Mouse (Mus musculus) MEL (cell line): ENCODE results near the gene Amh. TPM values are rescaled to one million over a fixed set of nuclear protein-coding genes. Genes with fewer than 3 reads are reported as not detected.

Source experiments
- DNase-seq: peaks from one replicate; pipeline ENCODE4 v3.0.0; 2011; ENCODE audit warnings: low read depth, low spot score
- H3K27ac ChIP-seq: 2 replicates; pipeline ENCODE4 v1.5.1; 2012; ENCODE audit warnings: low read depth, mild to moderate bottlenecking, control low read depth, low read length, moderate library complexity; ENCODE audit not compliant: control insufficient read depth
- H3K27me3 ChIP-seq, 2 experiments: fragments of 150-350 bp in 1 of 2; sonication (generic) in 1 of 2; 2 replicates each; pipeline ENCODE4 v1.6.1; 2012; ENCODE audit warnings: low read length in 2 of 2, mild to moderate bottlenecking in 2 of 2, improper control_type of control experiment in 1 of 2, moderate library complexity in 1 of 2; ENCODE audit not compliant: insufficient read depth in 2 of 2, control insufficient read depth in 1 of 2
- H3K36me3 ChIP-seq, 2 experiments: 2 replicates each; pipeline ENCODE4 v1.6.1; 2012 to 2014; ENCODE audit warnings: low read length in 2 of 2, improper control_type of control experiment in 1 of 2, inconsistent platforms in 1 of 2, mild to moderate bottlenecking in 1 of 2; ENCODE audit not compliant: insufficient read depth in 2 of 2, control insufficient read depth in 1 of 2
- H3K4me1 ChIP-seq, 2 experiments: fragments of 150-350 bp in 1 of 2; sonication (generic) in 1 of 2; 2 replicates each; pipeline ENCODE4 v1.6.1; 2012; ENCODE audit warnings: low read length in 2 of 2, improper control_type of control experiment in 1 of 2, mild to moderate bottlenecking in 1 of 2; ENCODE audit not compliant: insufficient read depth in 2 of 2, control insufficient read depth in 1 of 2
- H3K4me3 ChIP-seq, 2 experiments: fragments of 150-350 bp in 1 of 2; sonication (generic) in 1 of 2; 2 replicates each; pipeline ENCODE4 v1.5.1; 2012; ENCODE audit warnings: low read depth in 2 of 2, low read length in 2 of 2, mild to moderate bottlenecking in 2 of 2, moderate library complexity in 2 of 2, control low read depth in 1 of 2, improper control_type of control experiment in 1 of 2; ENCODE audit not compliant: control insufficient read depth in 1 of 2, insufficient read depth in 1 of 2
- H3K79me2 ChIP-seq: 2 replicates; pipeline ENCODE4 v1.6.1; 2012; ENCODE audit warnings: mild to moderate bottlenecking, low read length, moderate library complexity; ENCODE audit not compliant: control insufficient read depth, poor library complexity, insufficient read depth
- H3K9ac ChIP-seq: 2 replicates; pipeline ENCODE4 v1.6.1; 2012; ENCODE audit warnings: low read depth, mild to moderate bottlenecking, control low read depth, low read length, moderate library complexity; ENCODE audit not compliant: control insufficient read depth, poor library complexity, severe bottlenecking
- H3K9me3 ChIP-seq: fragments of 150-350 bp; sonication (generic); replicated peaks from 2 replicates; pipeline ENCODE4 v1.6.1; 2012; ENCODE audit warnings: mild to moderate bottlenecking, low read length, improper control_type of control experiment, moderate library complexity; ENCODE audit not compliant: insufficient read depth
- CHD2 ChIP-seq: IDR thresholded peaks from 2 replicates; pipeline ENCODE4 v1.6.1; 2011; ENCODE audit warnings: low read length, improper control_type of control experiment
- CTCF ChIP-seq, 3 experiments: IDR thresholded peaks in 2 of 3; conservative IDR thresholded peaks in 1 of 3; 2 replicates each; pipeline ENCODE4 v1.5.1; 2011 to 2012; ENCODE audit warnings: low read length in 3 of 3, low read depth in 2 of 3, mild to moderate bottlenecking in 2 of 3, improper control_type of control experiment in 1 of 3, inconsistent platforms in 1 of 3, mixed read lengths in 1 of 3, moderate library complexity in 1 of 3; ENCODE audit not compliant: control insufficient read depth in 1 of 3, insufficient read depth in 1 of 3, poor library complexity in 1 of 3, severe bottlenecking in 1 of 3
- E2F4 ChIP-seq: IDR thresholded peaks from 2 replicates; pipeline ENCODE4 v1.6.1; 2011; ENCODE audit warnings: low read depth, low read length, improper control_type of control experiment, borderline replicate concordance
- ELF1 ChIP-seq: IDR thresholded peaks from 2 replicates; pipeline ENCODE4 v1.6.1; 2014; ENCODE audit warnings: low read depth, mild to moderate bottlenecking, inconsistent platforms, low read length, improper control_type of control experiment, moderate library complexity
- ETS1 ChIP-seq: IDR thresholded peaks from 2 replicates; pipeline ENCODE4 v1.6.1; 2012; ENCODE audit warnings: low read depth, mild to moderate bottlenecking, inconsistent platforms, low read length, improper control_type of control experiment, moderate library complexity
- GABPA ChIP-seq: IDR thresholded peaks from 2 replicates; pipeline ENCODE4 v1.6.1; 2012; ENCODE audit warnings: low read depth, mild to moderate bottlenecking, inconsistent platforms, low read length, improper control_type of control experiment, moderate library complexity
- GATA1 ChIP-seq: IDR thresholded peaks from 2 replicates; pipeline ENCODE4 v1.6.1; 2011; ENCODE audit warnings: low read depth, low read length, improper control_type of control experiment
- JUND ChIP-seq: IDR thresholded peaks from 2 replicates; pipeline ENCODE4 v1.6.1; 2011; ENCODE audit warnings: low read depth, mild to moderate bottlenecking, improper control_type of control experiment, low read length
- KAT2A ChIP-seq: conservative IDR thresholded peaks from 2 replicates; pipeline ENCODE4 v1.6.1; 2012; ENCODE audit warnings: low read depth, low read length, improper control_type of control experiment, inconsistent platforms
- MAFK ChIP-seq: IDR thresholded peaks from 2 replicates; pipeline ENCODE4 v1.6.1; 2011; ENCODE audit warnings: low read depth, mild to moderate bottlenecking, low read length, improper control_type of control experiment, borderline replicate concordance
- MAX ChIP-seq: IDR thresholded peaks from 2 replicates; pipeline ENCODE4 v1.6.1; 2011; ENCODE audit warnings: low read length, improper control_type of control experiment
- MXI1 ChIP-seq: IDR thresholded peaks from 2 replicates; pipeline ENCODE4 v1.6.1; 2011; ENCODE audit warnings: mild to moderate bottlenecking, low read depth, low read length, improper control_type of control experiment
- MYB ChIP-seq: IDR thresholded peaks from 2 replicates; pipeline ENCODE4 v1.6.1; 2011; ENCODE audit warnings: mild to moderate bottlenecking, low read depth, low read length, improper control_type of control experiment
- NELFE ChIP-seq: IDR thresholded peaks from 2 replicates; pipeline ENCODE4 v1.6.1; 2011; ENCODE audit warnings: low read depth, low read length, improper control_type of control experiment
- POLR2A ChIP-seq, 2 experiments: IDR thresholded peaks; 2 replicates each; pipeline ENCODE4 v1.6.1; 2011 to 2012; ENCODE audit warnings: low read length in 2 of 2, mild to moderate bottlenecking in 2 of 2, control low read depth in 1 of 2, improper control_type of control experiment in 1 of 2, low read depth in 1 of 2, moderate library complexity in 1 of 2; ENCODE audit not compliant: control insufficient read depth in 1 of 2, insufficient read depth in 1 of 2, poor library complexity in 1 of 2
- POLR2AphosphoS5 ChIP-seq: IDR thresholded peaks from 2 replicates; pipeline ENCODE4 v1.6.1; 2012; ENCODE audit warnings: low read depth, borderline replicate concordance, mild to moderate bottlenecking, inconsistent platforms, low read length, moderate library complexity, mixed read lengths
- RCOR1 ChIP-seq: IDR thresholded peaks from 2 replicates; pipeline ENCODE4 v1.6.1; 2012; ENCODE audit warnings: low read depth, mild to moderate bottlenecking, inconsistent platforms, low read length, improper control_type of control experiment
- UBTF ChIP-seq: IDR thresholded peaks from 2 replicates; pipeline ENCODE4 v1.6.1; 2012; ENCODE audit warnings: low read depth, mild to moderate bottlenecking, inconsistent platforms, low read length, improper control_type of control experiment, moderate library complexity, borderline replicate concordance; ENCODE audit not compliant: insufficient read depth
- USF2 ChIP-seq, 2 experiments: IDR thresholded peaks; 2 replicates each; pipeline ENCODE4 v1.6.1; 2011 to 2012; ENCODE audit warnings: improper control_type of control experiment in 2 of 2, low read length in 2 of 2, borderline replicate concordance in 1 of 2, inconsistent platforms in 1 of 2, low read depth in 1 of 2, mild to moderate bottlenecking in 1 of 2; ENCODE audit not compliant: insufficient read depth in 1 of 2
- ZC3H11A ChIP-seq: IDR thresholded peaks from 2 replicates; pipeline ENCODE4 v1.6.1; 2012; ENCODE audit warnings: low read depth, mild to moderate bottlenecking, inconsistent platforms, low read length, improper control_type of control experiment
- ZKSCAN1 ChIP-seq: IDR thresholded peaks from 2 replicates; pipeline ENCODE4 v1.6.1; 2012; ENCODE audit warnings: low read depth, mild to moderate bottlenecking, inconsistent platforms, low read length, improper control_type of control experiment, moderate library complexity
- ZMIZ1 ChIP-seq: IDR thresholded peaks from 2 replicates; pipeline ENCODE4 v1.6.1; 2012; ENCODE audit warnings: low read depth, mild to moderate bottlenecking, inconsistent platforms, low read length, improper control_type of control experiment, moderate library complexity
- ZNF384 ChIP-seq: IDR thresholded peaks from 2 replicates; pipeline ENCODE4 v1.6.1; 2012; ENCODE audit warnings: low read depth, mild to moderate bottlenecking, inconsistent platforms, low read length, improper control_type of control experiment
- polyA plus RNA-seq, 2 experiments: library from polyadenylated mRNA; stranded (reverse) in 1 of 2; unstranded in 1 of 2; fragments of >175 nt in 1 of 2; fragments of >200 nt in 1 of 2; gene quantifications; 2 replicates each; pipeline versions ENCODE4 v1.2.1 to v1.2.4; 2012; ENCODE audit warnings: low replicate concordance in 2 of 2, low read depth in 1 of 2; ENCODE audit not compliant: insufficient read length in 2 of 2, insufficient read depth in 1 of 2, missing spikeins in 1 of 2
- total RNA-seq: library from RNA; depleted of rRNA; stranded (reverse); fragments of 300-350 nt; gene quantifications from 2 replicates; pipeline ENCODE4 v1.2.3, GENCODE M21; 2012

The Amh gene
- total and polyA plus RNA-seq, 3 experiments = 0.42 to 1.1 TPM; not detected in 1

- Histone ChIP-seq H3K9ac (no peak overlapping the region), H3K27me3 (no peaks in the 10 kb centered on the region), H3K4me1 (0 out of 4 replicates have a peak, but pooled peaks cover 0 to 5% of the 10 kb centered on the region in 2 experiments), H3K36me3 (no peaks in the 10 kb centered on the region), H3K79me2 (no peaks in the 10 kb centered on the region), H3K9me3 (no peaks in the 10 kb centered on the region), H3K27ac (no peak overlapping the region), H3K4me3 (no peak overlapping the region)
- TF ChIP-seq MXI1 = no peak
- TF ChIP-seq GATA1 = no peak
- TF ChIP-seq E2F4 = no peak
- no peak for TF ChIP-seq ETS1
- no peak for TF ChIP-seq JUND
- no peak for TF ChIP-seq MAX
- no peak for TF ChIP-seq ZC3H11A
- no peak for TF ChIP-seq CTCF (IDR thresholded peaks at IDR 0.05 in 2 of 3, conservative IDR thresholded peaks at IDR 0.05 in 1 of 3; ENCODE audit: control insufficient read depth in 1 of 3, insufficient read depth in 1 of 3, low read depth in 2 of 3, low read length in 3 of 3, poor library complexity in 1 of 3, severe bottlenecking in 1 of 3)
- TF ChIP-seq POLR2AphosphoS5 = no peak
- TF ChIP-seq CHD2 = no peak
- TF ChIP-seq MYB = no peak
- no peak for TF ChIP-seq ZNF384
- no peak for TF ChIP-seq NELFE
- TF ChIP-seq GABPA = no peak
- no peak for TF ChIP-seq MAFK
- TF ChIP-seq KAT2A = no peak
- no peak for TF ChIP-seq ZKSCAN1
- DNase-seq = no peak
These were observed 4.1 kb downstream of the Amh start for GRCm38 (mm10) chr10:80808985-80809632.

GRCm38 (mm10) chr10:80810084-80810483 lies 5.0 kb downstream of the Amh start:
- Histone ChIP-seq H3K27me3 (no peaks in the 10 kb centered on the region), H3K9ac (no peak overlapping the region)

More at GRCm38 (mm10) chr10:80810084-80810483, 5.0 kb downstream of the Amh start:
- 0 out of 4 replicates have a peak, but pooled peaks cover 0 to 5% of the 10 kb centered on the region in 2 experiments for H3K4me1 ChIP-seq
- TF ChIP-seq ZKSCAN1 (no peak), MAX (no peak), USF2 (IDR thresholded peaks at IDR 0.05; ENCODE audit: borderline replicate concordance in 1 of 2, insufficient read depth in 1 of 2, low read depth in 1 of 2, low read length in 2 of 2) (no peak), ZNF384 (no peak), ZC3H11A (no peak), ZMIZ1 (no peak), POLR2A (IDR thresholded peaks at IDR 0.05; ENCODE audit: control insufficient read depth in 1 of 2, insufficient read depth in 1 of 2, low read depth in 1 of 2, low read length in 2 of 2, poor library complexity in 1 of 2) (no peak), RCOR1 (no peak), ELF1 (no peak), UBTF (no peak)
- TF ChIP-seq, all 39 proteins: peak for 0
- no peaks in the 10 kb centered on the region for H3K79me2 ChIP-seq
- no peaks in the 10 kb centered on the region for H3K36me3 ChIP-seq
- H3K27ac ChIP-seq = no peak overlapping the region
- no peak overlapping the region for H3K4me3 ChIP-seq
- no peak for DNase-seq
- H3K9me3 ChIP-seq = no peaks in the 10 kb centered on the region
